12 mouse cellular contexts compared by ENCODE assay signal in the genomic region with DNA sequence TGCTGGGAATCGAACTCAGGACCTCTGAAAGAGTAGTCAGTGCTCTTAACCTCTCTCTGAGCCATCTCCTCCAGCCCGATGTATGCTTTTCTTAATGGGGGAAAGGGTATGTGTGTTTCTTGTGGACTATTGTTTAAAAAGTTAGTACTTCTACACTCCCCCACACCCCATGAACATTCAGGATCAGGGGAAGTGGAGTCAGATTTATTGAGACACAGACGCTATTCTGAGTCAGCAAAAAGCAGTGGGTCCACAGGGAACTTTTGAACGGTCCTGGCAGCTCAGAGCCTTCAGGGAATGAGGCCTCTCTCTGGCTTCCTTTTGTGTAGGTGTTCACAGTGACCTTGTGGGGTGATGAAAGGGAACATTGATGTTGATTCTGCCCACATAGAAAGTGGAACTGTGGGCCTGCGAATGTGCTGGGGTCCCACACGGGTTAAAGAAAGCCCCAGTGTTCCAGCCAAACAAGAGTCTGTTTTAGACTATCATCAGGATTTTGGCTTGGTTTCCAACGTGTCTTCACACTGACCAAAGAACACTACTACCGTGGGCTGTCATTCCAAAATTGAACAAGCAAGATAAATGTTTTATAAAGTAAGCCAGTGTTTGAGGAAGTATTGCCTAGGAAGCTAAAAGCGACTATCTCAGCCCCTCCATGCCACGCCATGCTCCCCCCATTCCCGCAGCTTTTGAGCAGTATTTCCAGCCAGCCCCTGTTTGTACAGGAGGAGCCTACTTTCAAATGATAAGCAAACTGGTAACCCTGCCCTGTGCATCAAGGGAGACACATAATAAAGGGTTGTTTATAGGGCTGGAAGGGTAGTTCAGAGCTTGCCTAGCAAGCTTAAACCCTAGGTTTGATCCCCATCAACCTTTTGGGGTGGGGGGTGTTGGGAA. TPM values are rescaled to one million over a fixed set of nuclear protein-coding genes. Genes with fewer than 3 reads are reported as not detected.
DNase-seq lines count a peak whose midpoint lies in the region; ATAC-seq and TF ChIP-seq lines count a peak whose summit lies in the region.
"Had no signal": no experiment of that assay in that cellular context is flagged by ENCODE, and none has a peak within 500 bp of the region (broad histone marks: within the 10 kb centered on the region; RNA-seq: fewer than 3 reads in every experiment).

No protein-coding gene starts in this region.

- no peak for TF ChIP-seq RAD21 in CH12.LX (IDR thresholded peaks at IDR 0.05; ENCODE audit: low read depth, low read length)

- H3K27ac ChIP-seq in heart, postnatal 0 days (ENCODE audit: low read depth), result peak overlapping the region; percentile 67; the same call in 1 of the 2 replicates
- no peak overlapping the region for H3K27ac ChIP-seq in CH12.LX (ENCODE audit: insufficient read depth, low read depth)
- peak overlapping the region; percentile 79 for H3K27ac ChIP-seq in liver, embryonic 13.5 days
- H3K27ac ChIP-seq: kidney, embryonic 15.5 days; midbrain, embryonic 13.5 days had no signal

- dilution Hi-C loops in CH12.LX (cut with MboI; ENCODE audit: extremely low pct_ligation_motif_present, extremely low pct_unique_long_range_greater_than_20kb, low sequenced_read_pairs), result no loop called here

- no peak for TF ChIP-seq POLR2A in CH12.LX (IDR thresholded peaks at IDR 0.05; ENCODE audit: low read depth, low read length)

- no peaks in the 10 kb centered on the region for H3K9me3 ChIP-seq in heart, postnatal 0 days (replicated peaks; ENCODE audit: control insufficient read depth, low read length)
- H3K9me3 ChIP-seq in CH12.LX (replicated peaks; ENCODE audit: low read length), result peaks cover 3% of the 10 kb centered on the region
- no peaks in the 10 kb centered on the region for H3K9me3 ChIP-seq in liver, embryonic 13.5 days (replicated peaks)
- H3K9me3 ChIP-seq: kidney, embryonic 15.5 days; midbrain, embryonic 13.5 days had no signal

- no peak overlapping the region for H3K4me3 ChIP-seq in heart, postnatal 0 days (ENCODE audit: low read depth, low read length)
- H3K4me3 ChIP-seq in CH12.LX (replicated peaks in 1 of 3; ENCODE audit: low read depth in 2 of 3, low read length in 2 of 3, poor library complexity in 1 of 3), result no peak overlapping the region
- no peak overlapping the region for H3K4me3 ChIP-seq in liver, embryonic 13.5 days (replicated peaks)
- H3K4me3 ChIP-seq: kidney, embryonic 15.5 days; midbrain, embryonic 13.5 days had no signal

- no peak for TF ChIP-seq EP300 in heart, postnatal 0 days (IDR thresholded peaks at IDR 0.05; ENCODE audit: low read depth)
- TF ChIP-seq EP300 in CH12.LX (IDR thresholded peaks at IDR 0.05; ENCODE audit: low read length), result no peak

- no peak overlapping the region for H3K4me2 ChIP-seq in heart, postnatal 0 days (ENCODE audit: low read depth, low read length)
- H3K4me2 ChIP-seq in CH12.LX (ENCODE audit: insufficient read depth, low read depth, poor library complexity, severe bottlenecking), result no peak overlapping the region
- H3K4me2 ChIP-seq in liver, embryonic 13.5 days, result no peak overlapping the region
- H3K4me2 ChIP-seq: kidney, embryonic 15.5 days; midbrain, embryonic 13.5 days had no signal

- WGBS in heart, postnatal 0 days, result 35% methylated on average over 11 of the region's 11 CpGs
- WGBS in liver, embryonic 13.5 days (ENCODE audit: insufficient replicate concordance), result 43% methylated on average over 11 of the region's 11 CpGs

- in situ Hi-C loops in CH12.LX (cut with MboI; ENCODE audit: low pct_ligation_motif_present, low pct_unique_long_range_greater_than_20kb, low sequenced_read_pairs), result no loop called here

- peaks cover 12% of the 10 kb centered on the region; the same call in 1 of the 2 replicates for H3K36me3 ChIP-seq in heart, postnatal 0 days (replicated peaks; ENCODE audit: control insufficient read depth, insufficient read depth, low read length)
- H3K36me3 ChIP-seq in CH12.LX (replicated peaks in 1 of 2; ENCODE audit: control insufficient read depth in 1 of 2, insufficient read depth in 1 of 2, low read length in 1 of 2), result peaks cover 0 to 29% of the 10 kb centered on the region in 2 experiments
- peaks cover 9% of the 10 kb centered on the region for H3K36me3 ChIP-seq in liver, embryonic 13.5 days

- peaks cover 33% of the 10 kb centered on the region for H3K4me1 ChIP-seq in heart, postnatal 0 days (ENCODE audit: control insufficient read depth, insufficient read depth)
- H3K4me1 ChIP-seq in CH12.LX (ENCODE audit: control insufficient read depth in 1 of 2, insufficient read depth in 2 of 2), result peaks cover 0 to 12% of the 10 kb centered on the region in 2 experiments; a peak in 3 of 4 replicates
- H3K4me1 ChIP-seq in liver, embryonic 13.5 days (replicated peaks), result peaks cover 66% of the 10 kb centered on the region
- H3K4me1 ChIP-seq: kidney, embryonic 15.5 days had no signal

- H3K9ac ChIP-seq in heart, postnatal 0 days (replicated peaks; ENCODE audit: low read depth, low read length), result no peak overlapping the region
- H3K9ac ChIP-seq in CH12.LX (ENCODE audit: insufficient read depth, low read depth), result no peak overlapping the region
- peak overlapping the region; percentile 39; the same call in 1 of the 2 replicates for H3K9ac ChIP-seq in liver, embryonic 13.5 days
- H3K9ac ChIP-seq: kidney, embryonic 15.5 days; midbrain, embryonic 13.5 days had no signal

- H3K79me2 ChIP-seq in CH12.LX (replicated peaks; ENCODE audit: control insufficient read depth, extremely low read depth, insufficient read depth, poor library complexity, severe bottlenecking), result no peaks in the 10 kb centered on the region

- peak; percentile 40 for DNase-seq in adrenal gland, postnatal 14 days
- DNase-seq in adrenal gland, adult (ENCODE audit: inconsistent age in 2 of 2, low spot score in 1 of 2), result no peak
- peak; percentile 35 for DNase-seq in heart, postnatal 0 days (ENCODE audit: low spot score)
- DNase-seq in heart, adult 8-10 months (ENCODE audit: low spot score), result no peak
- no peak for DNase-seq in CH12.LX (ENCODE audit: extremely low read depth)
- DNase-seq in liver, embryonic 13.5 days, result peak; percentile 23
- DNase-seq in frontal cortex, postnatal 10 days (ENCODE audit: low spot score in 2 of 2), result no peak
- DNase-seq in thymus, postnatal 25 days, result no peak
- DNase-seq: cerebellum, postnatal 25 days; layer of hippocampus, adult 9-11 months had no signal

- H3K27me3 ChIP-seq in heart, postnatal 0 days (ENCODE audit: control insufficient read depth, insufficient read depth, low read length), result no peaks in the 10 kb centered on the region
- no peaks in the 10 kb centered on the region for H3K27me3 ChIP-seq in CH12.LX (replicated peaks)
- H3K27me3 ChIP-seq in liver, embryonic 13.5 days, result no peaks in the 10 kb centered on the region
- H3K27me3 ChIP-seq: kidney, embryonic 15.5 days; midbrain, embryonic 13.5 days had no signal

- TF ChIP-seq CTCF in heart, postnatal 0 days (IDR thresholded peaks at IDR 0.05; ENCODE audit: low read depth), result no peak
- no peak for TF ChIP-seq CTCF in CH12.LX (conservative IDR thresholded peaks at IDR 0.05 in 1 of 2, IDR thresholded peaks at IDR 0.05 in 1 of 2; ENCODE audit: low read depth in 2 of 2, low read length in 2 of 2)

- no peak for ATAC-seq in heart, postnatal 0 days (ENCODE audit: insufficient read depth, low read depth)
- peak; percentile 46; the same call in 1 of the 2 replicates for ATAC-seq in liver, embryonic 13.5 days (ENCODE audit: low read depth)
- ATAC-seq: midbrain, embryonic 13.5 days had no signal

TF ChIP-seq in CH12.LX, 34 proteins besides CTCF, POLR2A, EP300 and RAD21:
- TF ChIP-seq ELF1 (IDR thresholded peaks at IDR 0.05; ENCODE audit: low read depth, low read length) (no peak), NELFE (IDR thresholded peaks at IDR 0.05; ENCODE audit: low read depth, low read length) (no peak), CHD1 (IDR thresholded peaks at IDR 0.05; ENCODE audit: low read depth, low read length) (no peak), GABPA (IDR thresholded peaks at IDR 0.05; ENCODE audit: insufficient replicate concordance, low read depth, low read length) (no peak), MEF2A (IDR thresholded peaks at IDR 0.05; ENCODE audit: borderline replicate concordance, low read depth, low read length) (no peak), MAFK (IDR thresholded peaks at IDR 0.05; ENCODE audit: insufficient replicate concordance, low read length) (0 out of 2 replicates have a peak, but pooled peaks have one; percentile 36)

RNA-seq across cellular contexts. Expression of a gene that starts 9.7 kb away (rescaled TPM):
- total RNA-seq in adrenal gland, postnatal 14 days (2021), result 50.2 and 66.8 TPM in 2 replicates
- 13.6 and 23.8 TPM in 2 replicates for total RNA-seq in heart, postnatal 0 days (2014; rRNA removed; ENCODE audit: low replicate concordance)
- 11.8 and 17.3 TPM in 2 replicates for polyA plus RNA-seq in heart, postnatal 0 days (2015; fragmentation: Nextera tagmentation; extraction: Ambion mirVana)
- 10 to 100 TPM; 51.1 to 83.8 (median 68.4) TPM for total RNA-seq in heart, adult 8-10 months (2022)
- total RNA-seq in CH12.LX (2012; rRNA removed), result 5.8 and 6.8 TPM in 2 replicates
- total RNA-seq in CH12.LX (2014; rRNA removed), result 8.1 and 8.6 TPM in 2 replicates
- polyA plus RNA-seq in CH12.LX (2012; ENCODE audit: insufficient read length, low read depth), result 5.8 and 9.2 TPM in 2 replicates
- 2.2 and 2.3 TPM in 2 replicates for polyA plus RNA-seq in liver, embryonic 13.5 days (2015; fragmentation: Nextera tagmentation; extraction: Ambion mirVana)

RNA-seq across cellular contexts. Expression of a gene that starts 42.7 kb away (rescaled TPM):
- total RNA-seq in adrenal gland, postnatal 14 days (2021), result 188 and 193 TPM in 2 replicates
- 224 and 298 TPM in 2 replicates for total RNA-seq in heart, postnatal 0 days (2014; rRNA removed; ENCODE audit: low replicate concordance)
- 206 and 223 TPM in 2 replicates for polyA plus RNA-seq in heart, postnatal 0 days (2015; fragmentation: Nextera tagmentation; extraction: Ambion mirVana)
- total RNA-seq in heart, adult 8-10 months (2022), result 10 to 100 TPM; 55.2 to 67.1 (median 65.5) TPM
- 190 and 206 TPM in 2 replicates for total RNA-seq in CH12.LX (2012; rRNA removed)
- total RNA-seq in CH12.LX (2014; rRNA removed), result 403 and 422 TPM in 2 replicates
- polyA plus RNA-seq in CH12.LX (2012; ENCODE audit: insufficient read length, low read depth), result 190 and 226 TPM in 2 replicates
- polyA plus RNA-seq in liver, embryonic 13.5 days (2015; fragmentation: Nextera tagmentation; extraction: Ambion mirVana), result 192 and 194 TPM in 2 replicates

Comparison
In these comparisons a context has a peak if more than half of its experiments do, and no peak if none do; other contexts are left out.
1. DNase-seq: peak in adrenal gland, postnatal 14 days (single experiment), heart, postnatal 0 days (single experiment) and liver, embryonic 13.5 days (single experiment); none in adrenal gland, adult (0 of 2), heart, adult 8-10 months (single experiment), CH12.LX (single experiment), frontal cortex, postnatal 10 days (0 of 2) and thymus, postnatal 25 days (single experiment).